Mouse (Mus musculus) kidney, adult 2 months (tissue): ENCODE measurements around the gene Trf. TPM values are rescaled to one million over a fixed set of nuclear protein-coding genes. Genes with fewer than 3 reads are reported as not detected.

Experiments used
- DNase-seq: peaks from one replicate; pipeline ENCODE4 v3.0.0; 2021
- H3K27ac ChIP-seq: fragments of 200-500 bp; 2 replicates; pipeline ENCODE4 v1.5.1; 2012; ENCODE audit warnings: low read depth, low read length, control low read depth, inconsistent platforms; ENCODE audit not compliant: insufficient read depth
- H3K27me3 ChIP-seq: fragments of 200-500 bp; replicated peaks from 2 replicates; pipeline ENCODE4 v1.6.1; 2012; ENCODE audit warnings: mild to moderate bottlenecking, moderate library complexity, low read length, inconsistent platforms; ENCODE audit not compliant: control insufficient read depth, insufficient read depth
- H3K36me3 ChIP-seq: fragments of 200-500 bp; 2 replicates; pipeline ENCODE4 v1.6.1; 2012; ENCODE audit warnings: mild to moderate bottlenecking, moderate library complexity, low read length, inconsistent platforms; ENCODE audit not compliant: control insufficient read depth, insufficient read depth
- H3K4me1 ChIP-seq: fragments of 200-500 bp; 2 replicates; pipeline ENCODE4 v1.6.1; 2011; ENCODE audit warnings: low read length; ENCODE audit not compliant: control insufficient read depth, insufficient read depth
- H3K4me3 ChIP-seq: fragments of 200-500 bp; 2 replicates; pipeline ENCODE4 v1.5.1; 2011; ENCODE audit warnings: mild to moderate bottlenecking, low read depth, low read length, control low read depth; ENCODE audit not compliant: insufficient read depth
- CTCF ChIP-seq: fragments of 200-500 bp; conservative IDR thresholded peaks from 2 replicates; pipeline ENCODE4 v1.5.1; 2011; ENCODE audit warnings: low read depth, mild to moderate bottlenecking, control low read depth, low read length, moderate library complexity, mixed read lengths; ENCODE audit not compliant: insufficient read depth, insufficient read length
- POLR2A ChIP-seq: fragments of 200-500 bp; IDR thresholded peaks from one replicate; pipeline ENCODE4 v1.6.1; 2011; ENCODE audit warnings: low read depth, low read length, control low read depth
- WGBS: fragments of 180-500 bp; shearing (Covaris S2); methylation state at CpG from one replicate; pipeline ENCODE4 v1.1.7; 2018; 5-methylcytosine and 5-hydroxymethylcytosine counted together
- polyA plus RNA-seq: library from polyadenylated mRNA; depleted of rRNA; stranded (reverse); fragments of >200 nt; gene quantifications from 2 replicates; pipeline ENCODE4 v1.2.3, GENCODE M21; 2012; rRNA removed

Trf gene
- polyA plus RNA-seq: 147 TPM in 2 replicates

DNA sequence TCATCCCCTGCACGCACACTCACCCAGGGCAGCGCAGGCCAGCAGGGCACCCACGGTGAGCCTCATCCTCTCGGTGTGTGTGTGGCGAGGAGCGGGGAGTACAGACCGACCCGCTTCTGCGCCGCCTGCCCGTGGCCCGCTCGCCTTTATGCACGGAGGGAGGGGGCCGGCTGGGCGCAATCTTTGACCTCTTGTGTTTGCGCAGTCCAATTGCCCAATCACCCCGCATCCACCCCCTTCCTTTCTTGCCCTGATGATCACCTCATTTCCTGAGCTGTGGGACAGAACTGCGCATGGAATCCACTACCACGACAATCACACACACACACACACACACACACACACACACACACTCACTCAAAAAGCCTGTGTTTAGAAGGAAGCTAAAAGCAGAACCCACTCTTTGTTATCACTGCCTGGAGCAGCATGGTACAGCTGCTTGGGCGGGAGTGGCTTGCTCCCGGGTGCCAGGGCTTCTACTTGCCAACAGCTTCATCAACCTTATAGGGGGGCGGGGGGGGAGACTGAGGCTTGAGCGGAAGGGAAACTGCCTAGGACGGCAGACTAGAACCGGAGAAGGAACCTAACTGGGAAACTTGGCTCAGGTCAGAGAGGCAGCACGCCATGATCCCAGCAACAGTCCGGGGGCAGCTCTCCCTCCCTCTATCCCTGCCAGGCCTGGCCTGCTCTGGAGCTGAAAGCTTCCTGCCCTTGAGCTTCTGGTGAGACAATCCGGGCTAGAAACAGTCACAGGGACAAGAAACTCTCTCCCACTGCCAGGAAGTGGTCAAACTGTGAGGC, at the start of gene Trf, which contains the start of gene Gm20425:
Gene Trf (minus strand): TSS at position 294 of the 801 bp plus-strand sequence.
Gene Gm20425 (minus strand): TSS at position 157 of the 801 bp plus-strand sequence.
- Histone ChIP-seq H3K4me1 (no peaks in the 10 kb centered on the region; the same call in 1 of the 2 replicates), H3K36me3 (no peaks in the 10 kb centered on the region), H3K4me3 (peak within 1 kb of the TSS; percentile 45), H3K27me3 (no peaks in the 10 kb centered on the region), H3K27ac (peak within 1 kb of the TSS; percentile 36)
- DNase-seq: peak; percentile 67
- TF ChIP-seq POLR2A (peak; percentile 23), CTCF (no peak)
- 35% methylated on average over 29 of the region's 29 CpGs for WGBS

DNA sequence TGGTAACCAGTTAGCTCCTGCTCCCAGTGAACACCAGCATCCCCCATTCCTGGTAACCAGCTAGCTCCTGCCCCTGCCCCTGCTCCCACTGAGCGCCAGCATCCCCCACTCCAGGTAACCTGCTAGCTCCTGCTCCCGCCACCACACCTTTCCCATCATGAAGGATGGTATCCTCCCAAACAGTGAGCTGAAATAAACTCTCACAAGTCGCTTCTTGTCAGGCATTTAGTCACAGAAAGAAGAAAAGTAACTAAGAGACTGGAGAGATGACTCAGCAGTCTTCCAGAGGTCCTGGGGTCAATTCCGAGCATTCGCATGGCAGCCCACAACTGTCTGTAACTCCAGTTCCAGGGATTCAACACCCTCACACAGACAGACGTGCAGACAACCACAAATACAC, 46.6 kb upstream of the Trf start:
- 87% methylated on average over 6 of the region's 6 CpGs for WGBS
- DNase-seq: no peak
- H3K36me3 ChIP-seq: no peaks in the 10 kb centered on the region

DNA sequence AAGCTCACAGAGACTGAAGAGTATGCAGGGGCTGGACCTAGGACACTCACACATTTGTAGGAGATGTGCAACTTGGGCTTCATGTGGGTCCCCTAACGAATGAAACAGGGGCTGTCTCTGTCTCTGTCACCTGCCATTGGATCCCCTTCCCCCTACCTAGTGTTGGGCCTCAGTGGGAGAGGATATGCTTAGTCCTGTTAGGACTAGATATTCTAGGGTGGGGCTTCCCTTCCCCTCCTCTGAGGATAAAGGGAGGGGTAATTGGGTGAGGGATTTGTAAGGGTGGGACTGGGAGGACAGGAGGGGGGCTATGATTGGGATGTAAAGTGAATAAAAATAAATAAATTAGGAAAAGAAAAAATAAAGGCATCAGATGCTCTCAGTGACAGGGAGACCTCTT, 45.4 kb upstream of the Trf start:
- Histone ChIP-seq H3K27ac (no peak overlapping the region), H3K4me3 (no peak overlapping the region), H3K36me3 (no peaks in the 10 kb centered on the region), H3K4me1 (no peaks in the 10 kb centered on the region), H3K27me3 (no peaks in the 10 kb centered on the region)
- TF ChIP-seq CTCF (no peak), POLR2A (no peak)
- 85% methylated on average over 1 of the region's 1 CpGs for WGBS
- DNase-seq: no peak

More for the DNA sequence above, 46.6 kb upstream of the Trf start:
- Histone ChIP-seq H3K27me3 (no peaks in the 10 kb centered on the region), H3K27ac (no peak overlapping the region), H3K4me1 (no peaks in the 10 kb centered on the region), H3K4me3 (no peak overlapping the region)
- no peak for TF ChIP-seq CTCF
- TF ChIP-seq POLR2A: no peak

DNA sequence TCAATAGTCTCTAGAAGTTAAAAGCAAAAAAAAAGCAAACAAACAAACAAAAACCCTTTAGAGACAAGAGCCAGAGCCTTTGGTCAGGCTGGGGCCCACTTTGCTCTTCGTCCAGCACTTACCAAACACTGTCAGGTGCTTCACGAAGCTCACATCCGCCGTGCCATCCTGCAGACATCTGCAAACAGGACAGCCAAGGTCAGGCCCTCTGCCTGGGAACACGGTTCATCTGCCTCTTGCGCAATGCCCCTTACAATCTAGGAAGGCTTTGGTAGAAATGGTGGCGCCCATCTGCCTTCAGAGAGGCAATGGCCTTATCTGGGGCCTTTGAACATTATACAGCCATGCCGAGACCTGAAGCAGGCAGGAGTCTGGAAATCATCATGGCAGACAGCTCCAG, 44.6 kb upstream of the Trf start:
- Histone ChIP-seq H3K36me3 (no peaks in the 10 kb centered on the region), H3K27me3 (no peaks in the 10 kb centered on the region), H3K27ac (no peak overlapping the region), H3K4me1 (no peaks in the 10 kb centered on the region), H3K4me3 (no peak overlapping the region)
- WGBS: 88% methylated on average over 8 of the region's 8 CpGs
- no peak for TF ChIP-seq POLR2A
- TF ChIP-seq CTCF: no peak
- no peak for DNase-seq

DNA sequence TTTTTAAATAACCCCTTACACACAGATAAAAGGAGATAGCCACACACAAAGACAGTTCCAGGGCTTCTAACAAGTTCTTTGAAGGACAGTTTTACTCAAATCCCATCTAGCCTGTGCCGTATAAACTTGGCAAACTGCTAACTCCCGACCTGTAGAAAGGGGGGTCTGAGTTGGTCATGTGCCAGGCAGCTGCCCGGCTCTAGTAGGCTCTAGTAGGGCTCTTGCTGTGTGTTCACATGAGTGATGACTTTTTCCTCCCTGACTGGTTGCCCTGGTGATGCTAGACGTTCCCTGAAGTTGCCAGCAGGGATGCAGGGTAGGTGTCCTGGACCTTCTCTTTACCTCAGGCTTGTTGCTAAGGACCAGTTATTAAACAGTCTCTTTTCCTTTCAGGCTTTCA, 40.9 kb upstream of the Trf start:
- WGBS: 19% methylated on average over 4 of the region's 4 CpGs
- no peak for DNase-seq
- Histone ChIP-seq H3K4me3 (no peak overlapping the region), H3K27ac (no peak overlapping the region), H3K4me1 (no peaks in the 10 kb centered on the region), H3K27me3 (no peaks in the 10 kb centered on the region), H3K36me3 (no peaks in the 10 kb centered on the region)
- TF ChIP-seq POLR2A: no peak
- no peak for TF ChIP-seq CTCF

DNA sequence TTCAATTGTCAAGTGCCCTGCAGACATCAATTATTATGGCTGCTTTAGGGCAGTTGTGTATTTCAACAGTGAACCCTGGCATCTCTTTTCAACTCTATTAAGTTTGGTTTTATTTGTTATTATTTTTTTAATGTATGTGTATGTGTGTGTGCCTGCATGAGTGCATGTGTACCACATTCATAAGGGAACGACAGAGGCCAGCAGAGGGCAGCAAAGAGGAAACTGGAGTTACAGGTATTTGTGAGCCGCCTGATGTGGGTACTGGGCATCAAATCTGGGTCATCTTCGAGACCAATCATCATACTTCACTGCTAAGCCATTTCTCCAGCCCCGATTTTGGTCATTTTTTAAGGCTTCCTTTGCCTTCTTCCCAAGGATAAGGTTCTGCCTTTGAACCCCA, 35.5 kb upstream of the Trf start:
- H3K27me3 ChIP-seq: no peaks in the 10 kb centered on the region
- no peaks in the 10 kb centered on the region for H3K4me1 ChIP-seq
- no peak for DNase-seq
- H3K4me3 ChIP-seq: no peak overlapping the region
- no peak; the same call in 1 of the 2 replicates for TF ChIP-seq CTCF
- H3K36me3 ChIP-seq: no peaks in the 10 kb centered on the region
- no peak overlapping the region for H3K27ac ChIP-seq
- whole genome bisulfite sequencing: 90% methylated on average over 4 of the region's 4 CpGs

DNA sequence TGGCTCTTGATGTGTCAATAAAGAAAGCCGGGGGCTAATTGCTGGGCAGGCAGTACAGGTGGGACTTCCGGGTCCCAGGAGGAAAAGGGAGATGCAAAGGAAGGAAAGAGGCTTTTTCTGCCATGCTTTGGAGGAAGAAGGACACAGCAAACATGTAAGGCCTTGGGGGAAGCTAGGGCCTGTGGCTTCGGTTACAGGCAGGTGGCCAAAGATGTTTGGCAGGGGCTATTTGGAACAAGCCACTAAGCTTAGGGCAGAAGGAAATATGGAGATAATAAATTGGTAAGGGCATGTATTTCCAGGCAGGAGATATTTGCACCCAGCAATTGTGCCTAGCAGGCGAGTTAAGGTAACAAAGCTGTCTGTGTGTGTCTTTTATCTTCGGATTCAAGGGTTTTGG, 22.7 kb upstream of the Trf start:
- H3K27me3 ChIP-seq: no peaks in the 10 kb centered on the region
- no peak overlapping the region for H3K27ac ChIP-seq
- no peak for DNase-seq
- TF ChIP-seq CTCF (no peak), POLR2A (no peak)
- no peaks in the 10 kb centered on the region for H3K36me3 ChIP-seq
- 84% methylated on average over 5 of the region's 5 CpGs for WGBS
- no peak overlapping the region for H3K4me3 ChIP-seq
- H3K4me1 ChIP-seq: no peaks in the 10 kb centered on the region
